Mouse (Mus musculus) retina, postnatal 1 day (tissue): ENCODE results near the gene Sgsm2.
A peak's percentile ranks its signal among the peaks of the same experiment; 100 is the strongest.
"Not testable (repeated sequence)": the region's sequence is repeated elsewhere in the genome, so short reads cannot be mapped to it uniquely, and the experiment has no call there.

Source experiments
- DNase-seq: peaks from one replicate; pipeline ENCODE4 v3.0.0-alpha.2; 2012

Gene Sgsm2

GRCm38 (mm10) chr11:74827791-74828403, 69.0 kb downstream of the Sgsm2 start:
- DNase-seq, result no peak

DNA sequence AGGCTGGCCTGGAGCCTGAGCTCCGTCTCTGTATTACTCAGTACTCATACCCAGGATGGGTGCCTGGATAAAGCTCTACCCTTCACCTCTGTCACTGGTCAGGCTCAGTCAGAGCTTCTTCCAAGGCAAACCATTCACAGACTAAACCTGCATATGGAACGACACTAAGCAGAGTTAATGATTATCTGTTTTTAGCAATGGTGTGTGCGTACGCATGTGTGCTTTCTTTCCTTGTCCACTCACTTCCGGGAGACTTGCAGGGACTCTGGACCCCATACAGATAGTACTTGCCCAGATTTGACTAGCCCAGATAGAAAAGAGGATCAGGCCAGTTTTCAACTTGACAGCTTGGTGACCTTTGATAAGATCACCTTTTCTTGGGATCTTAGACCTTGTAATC, 70.2 kb downstream of the Sgsm2 start:
- DNase-seq, result no peak

GRCm38 (mm10) chr11:74826151-74826550, 70.7 kb downstream of the Sgsm2 start:
- DNase-seq, result no peak

- DNase-seq, result no peak
Measured at GRCm38 (mm10) chr11:74822746-74823440, 74.0 kb downstream of the Sgsm2 start.

DNA sequence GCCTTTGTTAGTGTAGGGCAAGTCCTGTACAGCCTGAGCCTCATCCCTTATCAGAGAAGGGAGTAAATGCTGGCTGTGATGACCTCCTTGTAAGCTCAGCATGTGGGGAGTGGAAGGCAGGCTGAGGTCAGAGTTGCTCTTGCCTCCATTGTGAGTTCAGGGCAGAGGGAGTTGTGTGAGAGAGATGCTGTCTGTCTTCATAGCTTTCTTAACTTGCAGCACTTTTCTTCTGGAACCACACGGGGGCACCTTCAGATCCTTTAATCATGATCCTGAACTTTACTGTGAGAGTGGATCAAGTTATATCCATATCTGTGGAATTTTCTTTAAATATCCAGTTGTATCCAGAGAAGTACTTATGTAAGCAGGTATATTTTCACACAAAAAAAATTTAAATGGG, 75.4 kb downstream of the Sgsm2 start:
- peak; percentile 59 for DNase-seq

GRCm38 (mm10) chr11:74820921-74821320, 75.9 kb downstream of the Sgsm2 start:
- DNase-seq, result no peak

GRCm38 (mm10) chr11:74815795-74816194, 81.1 kb downstream of the Sgsm2 start:
- DNase-seq, result no peak

DNA sequence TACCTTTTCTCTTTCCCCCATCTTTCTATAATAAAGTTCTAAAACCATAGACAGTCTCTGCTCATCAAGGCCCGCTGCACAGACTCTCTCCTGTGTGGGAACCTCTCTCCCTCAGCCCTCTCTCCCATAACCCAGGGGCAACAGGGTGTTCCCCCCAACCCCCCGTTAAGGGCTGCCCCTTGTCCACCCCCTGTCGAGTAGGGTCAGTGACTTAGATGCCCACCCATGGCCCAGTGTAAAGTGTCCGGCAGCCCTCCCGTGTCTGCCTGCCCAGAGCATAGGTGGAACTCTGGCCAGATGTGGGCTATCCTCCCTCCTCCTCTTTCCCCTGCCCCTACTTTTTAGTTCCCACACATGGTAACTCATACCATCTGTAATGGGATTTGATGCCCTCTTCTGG, 85.3 kb downstream of the Sgsm2 start:
- no peak for DNase-seq

GRCm38 (mm10) chr11:74811027-74811426, 85.8 kb downstream of the Sgsm2 start:
- DNase-seq, result not testable (repeated sequence)

- no peak for DNase-seq
Measured at GRCm38 (mm10) chr11:74810134-74810533, 86.7 kb downstream of the Sgsm2 start.

GRCm38 (mm10) chr11:74808251-74808853, 88.5 kb downstream of the Sgsm2 start:
- DNase-seq, result no peak

- DNase-seq, result peak; percentile 43
Measured at GRCm38 (mm10) chr11:74807246-74807882, 89.5 kb downstream of the Sgsm2 start.

DNA sequence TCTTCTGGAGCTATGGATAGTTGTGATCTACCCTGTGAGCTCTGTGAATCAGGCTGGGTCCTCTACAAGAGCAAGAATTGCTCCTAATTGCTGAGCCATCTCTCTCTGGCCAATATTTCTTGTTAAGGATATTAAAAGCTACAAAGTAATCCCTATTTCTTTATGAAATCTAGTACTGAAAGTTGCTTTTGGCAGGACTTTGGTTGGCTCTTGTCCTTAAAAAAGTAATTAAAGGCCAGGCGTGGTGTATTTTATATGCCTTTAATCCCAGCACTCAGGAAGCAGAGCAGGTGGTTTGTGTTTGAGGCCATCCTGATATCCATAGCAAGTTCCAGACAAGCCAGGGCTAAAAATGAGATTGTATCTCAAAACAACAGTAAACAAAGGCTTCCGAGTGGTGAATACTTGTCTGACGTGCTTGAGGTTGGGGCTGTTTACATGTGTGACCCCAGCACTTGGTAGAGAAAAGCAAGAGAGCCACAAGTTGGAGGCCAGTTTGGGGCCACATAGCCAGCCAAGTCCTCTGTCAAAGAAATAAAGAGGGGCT, 92.7 kb downstream of the Sgsm2 start:
- no peak for DNase-seq

- no peak for DNase-seq
Measured at GRCm38 (mm10) chr11:74800658-74801057, 96.2 kb downstream of the Sgsm2 start.
